Mouse (Mus musculus) heart, postnatal 4 days (tissue): Measurements from ENCODE around the gene March6. TPM values are rescaled to one million over a fixed set of nuclear protein-coding genes. Genes with fewer than 3 reads are reported as not detected.

Experiments
- DNase-seq: peaks from one replicate; pipeline ENCODE4 v3.0.0; 2021
- total RNA-seq, 2 experiments: library from RNA; stranded (reverse); gene quantifications; 2 replicates each; pipeline ENCODE4 v1.2.3; 2021

March6 gene
- 10 to 100 TPM; 92.5 to 97.5 TPM for total RNA-seq

DNA sequence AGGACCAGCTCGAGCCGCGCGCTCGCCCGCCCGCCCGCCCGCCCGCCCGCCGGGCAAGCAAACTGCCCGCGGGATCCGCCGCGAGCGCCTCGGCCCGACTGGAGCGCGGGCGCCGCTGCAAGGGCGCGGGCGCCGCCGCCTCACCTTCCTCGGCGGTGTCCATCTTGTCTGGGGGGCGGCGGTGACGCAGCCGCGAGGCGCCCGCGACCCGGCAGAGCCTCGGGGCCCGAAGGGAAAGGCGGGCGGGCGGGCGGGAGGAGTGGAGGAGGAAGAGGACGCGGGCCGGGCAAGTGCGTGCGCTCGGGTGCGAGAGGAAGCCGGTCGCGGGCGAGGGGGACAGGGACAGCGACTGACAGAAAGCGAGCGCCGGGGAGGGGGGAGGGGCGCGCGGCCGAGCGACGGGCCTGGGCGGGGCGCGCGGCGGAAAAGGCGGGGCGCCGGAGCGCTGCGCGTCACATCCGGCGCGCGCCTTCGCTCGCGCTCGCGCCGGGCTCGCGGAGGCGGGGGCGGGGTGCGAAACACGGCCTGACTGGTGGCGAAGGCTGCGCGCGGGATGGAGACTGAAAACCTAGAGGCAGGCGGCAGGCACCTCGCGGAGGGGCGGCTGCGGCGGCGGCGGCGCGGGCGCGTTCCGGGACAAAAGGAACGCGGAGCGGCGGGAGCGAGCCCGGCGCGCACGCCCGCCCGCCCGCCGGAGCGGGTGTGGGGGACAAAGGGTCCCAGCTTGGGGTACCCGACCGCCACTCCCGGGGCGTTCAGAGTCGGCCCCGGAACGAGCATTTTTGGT is at the start of gene March6:
Gene March6, minus strand, starts transcription at position 395 of the 787 bp plus-strand sequence.
- DNase-seq: peak; percentile 92

DNA sequence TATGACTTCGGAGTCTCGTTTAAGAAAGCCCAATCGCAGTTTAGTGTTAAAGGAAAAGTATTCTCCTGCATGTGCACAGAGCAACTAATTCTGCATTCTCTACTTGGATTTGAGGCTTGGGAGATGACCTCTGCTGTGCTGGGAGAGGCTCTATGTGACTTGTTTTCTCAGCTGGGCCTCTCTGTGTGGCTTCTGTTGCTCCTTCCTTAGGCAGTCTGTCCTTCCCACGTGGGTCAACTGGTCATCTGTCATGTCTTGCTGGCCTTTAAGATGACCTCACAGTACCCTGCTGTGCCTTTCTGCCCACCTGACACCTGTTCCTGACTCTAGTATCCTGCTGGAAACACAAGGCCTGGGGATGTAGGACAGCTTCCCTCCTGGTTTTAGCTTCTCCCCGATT is 45.2 kb upstream of the March6 start:
- no peak for DNase-seq

DNA sequence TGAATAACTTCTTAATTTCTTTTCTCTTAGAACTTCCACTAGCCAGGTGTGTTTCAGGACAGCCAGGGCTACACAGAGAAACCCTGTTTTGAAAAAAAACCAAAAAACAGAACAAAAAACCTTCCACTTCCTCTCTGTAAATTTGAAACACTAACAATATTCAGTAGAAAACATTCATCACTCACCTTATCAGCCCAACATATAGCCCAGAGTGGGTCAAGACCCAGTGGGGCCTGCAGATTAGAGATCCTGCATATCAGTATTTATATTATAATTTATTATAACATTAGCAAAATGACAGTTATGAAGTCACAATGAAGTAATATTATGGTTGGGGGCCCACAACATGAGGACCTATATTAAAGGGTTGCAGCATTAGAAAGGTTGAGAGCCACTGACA is 42.8 kb upstream of the March6 start:
- no peak for DNase-seq

DNA sequence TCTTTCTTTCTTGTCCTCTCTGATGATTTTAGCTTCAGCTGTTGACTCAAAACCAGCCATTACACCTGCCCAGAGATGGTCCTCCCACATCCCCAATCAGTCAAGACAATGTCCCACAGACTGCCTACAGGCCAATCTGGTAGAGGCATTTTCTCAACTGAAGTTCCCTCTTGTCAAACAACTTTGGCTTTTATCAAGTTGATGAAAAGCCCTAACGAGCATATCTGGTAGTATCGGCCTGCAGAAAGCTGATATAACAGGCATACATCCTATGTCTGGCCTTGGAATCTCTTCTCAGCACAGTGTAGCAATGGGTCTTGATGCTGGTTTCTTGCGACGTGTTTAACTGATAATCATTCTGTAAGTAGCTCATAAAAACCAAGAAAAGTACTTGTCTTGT is 42.4 kb upstream of the March6 start:
- DNase-seq: no peak

DNA sequence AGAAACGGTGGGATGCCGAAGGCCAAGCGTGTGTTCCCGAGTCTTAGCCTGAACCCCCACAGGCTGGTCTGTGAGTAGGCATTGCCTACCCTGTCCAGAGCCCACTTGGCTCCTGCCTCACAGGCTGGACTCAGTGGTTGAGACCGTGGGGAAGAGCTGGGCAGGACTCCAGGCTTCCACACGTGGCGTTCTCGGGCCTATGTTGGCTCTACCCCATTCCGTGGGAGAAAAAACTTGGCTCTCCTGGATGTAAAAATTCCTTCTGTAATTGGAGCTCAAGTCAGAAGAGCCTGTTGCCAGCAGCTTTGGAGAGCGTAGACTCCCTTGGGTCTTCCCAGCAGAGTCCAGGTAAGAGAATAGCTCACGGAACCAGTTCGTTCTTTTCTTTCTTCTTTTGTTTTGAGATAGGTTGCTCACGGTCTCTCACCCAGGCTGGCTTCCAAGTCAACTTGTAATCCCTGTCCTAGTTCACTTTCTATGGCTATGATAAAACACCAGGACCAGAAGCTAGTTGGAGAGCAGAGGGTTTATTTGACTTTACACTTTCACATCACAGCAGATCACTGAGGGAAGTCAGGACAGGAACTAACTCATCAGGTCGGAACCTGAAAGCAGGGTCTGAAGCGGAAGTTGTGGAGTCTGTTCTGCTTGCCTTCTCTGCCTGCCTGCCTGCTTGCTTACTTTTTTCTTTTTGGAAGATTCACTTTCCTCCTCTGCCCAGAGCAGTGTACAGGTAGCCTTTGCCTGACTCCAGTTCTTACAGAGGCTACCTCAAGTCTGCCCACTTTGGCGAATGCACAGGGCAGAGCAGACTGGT is 41.3 kb upstream of the March6 start:
- DNase-seq: peak; percentile 42

DNA sequence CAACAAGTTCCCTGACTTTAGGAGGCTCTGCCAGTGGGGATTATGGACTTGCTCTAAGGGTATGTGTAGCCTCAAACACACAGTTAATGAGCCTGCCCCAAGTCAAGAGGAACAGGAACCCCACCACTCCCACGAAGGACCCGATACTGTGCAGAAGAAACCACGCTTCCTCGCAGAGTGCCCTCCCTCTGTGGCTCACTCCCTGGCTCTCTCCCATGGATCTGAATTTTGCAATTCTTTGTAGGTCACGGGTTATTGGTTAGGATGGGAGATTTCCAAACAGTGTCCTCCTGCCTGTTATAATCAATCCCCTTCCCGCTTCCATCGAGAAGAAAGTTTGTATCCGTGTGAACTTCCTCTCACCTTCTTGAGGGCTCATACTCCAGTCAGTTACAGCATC is 40.1 kb upstream of the March6 start:
- DNase-seq: no peak

DNA sequence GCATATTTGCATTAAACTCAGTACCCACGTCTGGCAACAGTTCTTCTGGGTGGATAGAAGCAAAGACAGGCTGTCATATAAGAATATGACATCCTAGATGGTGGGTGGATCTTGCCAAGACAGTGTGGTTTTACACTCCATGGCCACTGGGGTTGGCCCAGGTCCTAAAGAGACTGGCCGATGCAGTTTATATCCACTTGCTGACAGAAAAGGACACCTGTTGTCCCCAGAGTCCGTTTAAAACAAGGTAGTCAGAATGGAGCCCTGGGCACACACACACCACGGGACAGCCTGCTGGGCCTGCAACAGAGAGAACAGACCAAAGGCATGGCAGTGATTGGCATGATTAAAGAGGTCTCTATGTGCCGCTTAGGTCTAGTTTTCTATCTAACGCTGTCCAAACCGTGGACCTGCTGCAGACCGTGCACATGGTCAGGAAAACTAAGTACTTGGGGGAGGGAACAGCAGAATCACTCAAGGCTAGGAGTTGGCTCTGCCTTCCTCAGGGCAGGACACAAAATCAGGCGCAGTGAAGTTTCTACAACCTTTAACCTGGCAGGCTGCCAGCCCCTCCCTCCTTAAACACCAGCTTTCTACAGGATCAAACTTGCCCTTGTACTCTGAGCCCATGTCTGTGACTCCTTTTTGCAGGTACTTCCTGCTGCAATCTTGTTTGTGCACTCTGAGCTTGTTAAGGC is 38.6 kb upstream of the March6 start:
- DNase-seq: no peak

DNA sequence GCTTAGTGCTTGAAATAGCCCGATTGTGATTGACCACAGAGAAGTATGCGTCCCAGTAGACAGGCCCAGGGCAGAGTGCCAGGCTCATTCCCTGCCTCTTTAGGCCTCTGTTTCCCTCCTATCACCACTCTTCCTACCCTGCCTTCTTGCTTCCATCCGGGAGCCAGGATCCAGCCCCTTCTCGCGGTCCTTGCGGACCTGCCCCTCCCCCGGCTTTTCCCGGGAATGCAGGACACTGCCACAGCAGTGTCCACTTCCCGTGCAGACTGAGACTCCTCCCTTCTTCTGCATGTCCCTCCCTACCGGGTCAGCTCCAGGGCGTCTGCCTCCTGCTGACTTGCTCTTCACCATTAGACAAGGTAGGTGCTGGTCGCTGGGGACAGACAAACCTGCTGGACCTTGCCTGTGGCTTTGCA is 37.7 kb upstream of the March6 start:
- DNase-seq: peak; percentile 75

DNA sequence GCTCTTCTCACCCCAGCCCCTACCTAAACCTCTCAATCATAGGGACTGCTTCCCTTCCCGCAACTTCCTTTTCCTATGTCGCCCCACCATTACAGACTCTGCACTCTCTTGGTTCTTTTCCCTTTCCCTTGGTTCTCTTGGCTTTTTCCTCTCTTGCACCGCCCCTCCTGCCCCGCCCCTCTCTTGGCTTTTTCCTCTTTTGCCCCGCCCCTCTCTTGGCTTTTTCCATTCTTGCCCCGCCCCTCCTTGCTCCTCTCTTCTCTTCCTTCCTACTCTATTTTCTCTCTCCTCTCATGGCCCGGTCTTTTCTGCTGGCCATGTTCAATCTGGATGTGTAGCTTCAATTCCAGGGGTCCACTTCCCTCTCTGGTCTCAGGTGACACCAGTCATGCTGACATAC is 36.6 kb upstream of the March6 start:
- no peak for DNase-seq

DNA sequence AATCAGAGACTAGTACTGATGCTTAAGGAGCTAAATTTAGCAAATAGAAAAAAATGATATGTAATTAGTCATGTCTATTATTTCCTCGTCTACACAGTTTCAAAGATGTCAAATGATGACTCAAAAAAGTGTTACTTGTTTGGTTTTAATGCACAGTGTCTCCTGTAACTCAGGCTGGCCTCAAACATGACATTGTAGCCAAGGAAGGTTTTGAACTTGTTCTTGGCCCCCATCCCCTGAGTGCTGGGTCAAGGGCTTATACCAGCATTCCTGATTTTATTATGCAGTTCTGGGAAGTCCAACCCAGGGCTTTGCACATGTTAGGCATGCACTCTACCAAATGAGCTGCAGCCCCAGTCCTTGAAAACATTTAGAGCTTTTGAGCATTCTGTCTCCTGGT is 34.9 kb upstream of the March6 start:
- DNase-seq: no peak

DNA sequence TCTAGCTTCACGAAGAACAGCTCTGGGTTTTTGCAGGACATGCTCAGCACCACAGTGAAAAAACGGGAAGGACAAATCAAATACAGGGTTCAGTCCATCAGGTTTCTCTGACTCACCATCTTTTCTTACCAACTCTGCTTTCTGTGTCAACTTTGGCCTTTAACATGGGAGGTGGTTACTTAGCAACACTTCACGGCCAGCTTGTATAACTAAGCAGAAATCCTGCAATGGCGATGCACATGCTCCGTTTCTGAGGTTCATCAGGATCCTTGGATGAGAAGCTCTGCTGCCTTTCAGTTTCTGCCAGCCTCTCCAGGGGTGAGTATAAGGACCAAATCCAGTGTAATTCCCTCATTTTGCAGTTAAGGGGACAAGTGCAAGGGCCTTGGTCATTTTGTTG is 34.3 kb upstream of the March6 start, which contains the start of gene Cmbl:
Gene Cmbl, plus strand, starts transcription at position 206 of the 400 bp plus-strand sequence.
- DNase-seq: no peak

DNA sequence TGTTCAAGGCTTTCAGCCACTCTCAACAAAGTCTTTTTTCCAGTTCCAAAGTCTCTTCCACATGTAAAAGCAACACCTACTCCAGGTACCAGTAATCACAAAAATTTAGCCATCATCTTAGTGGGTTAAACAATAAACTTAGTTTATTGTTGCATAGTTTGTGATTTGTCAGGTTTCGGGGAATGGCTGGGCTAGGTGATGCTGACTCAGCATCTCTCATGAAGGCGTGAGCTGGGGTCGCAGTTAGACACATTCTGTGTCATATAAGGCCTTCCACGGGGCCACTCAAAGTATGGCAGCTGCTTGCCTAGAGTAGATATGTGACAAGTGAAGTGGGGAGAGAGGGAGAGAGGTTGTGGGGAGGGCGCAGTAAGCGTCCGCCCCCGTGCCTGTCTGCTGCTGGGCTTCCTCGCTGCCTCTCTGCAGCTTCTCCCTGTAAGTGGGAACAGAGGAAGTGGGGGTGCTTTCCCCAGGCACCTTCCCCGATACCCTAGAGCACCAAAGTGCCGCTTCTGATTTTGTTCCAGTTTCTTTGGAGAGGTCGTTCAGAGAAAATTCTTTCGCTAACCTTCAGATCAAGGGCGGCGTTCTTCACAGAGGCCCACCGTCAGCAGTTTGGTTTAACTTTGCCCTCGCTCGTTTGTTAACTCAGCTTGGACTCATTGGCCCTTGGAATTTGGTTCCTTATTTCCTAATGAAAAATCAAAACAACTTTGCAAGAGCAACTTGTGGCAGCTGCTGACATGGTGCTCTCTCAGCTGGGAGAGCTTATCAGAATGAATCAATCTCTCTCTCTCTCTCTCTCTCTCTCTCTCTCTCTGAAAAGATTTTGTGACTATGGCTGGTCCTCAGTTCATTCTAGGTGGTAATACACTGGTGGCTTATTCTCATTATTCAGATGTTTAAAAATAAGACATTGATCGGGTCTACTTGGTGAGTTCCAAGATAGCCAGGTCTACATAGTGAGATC is 33.0 kb upstream of the March6 start:
- no peak for DNase-seq

DNA sequence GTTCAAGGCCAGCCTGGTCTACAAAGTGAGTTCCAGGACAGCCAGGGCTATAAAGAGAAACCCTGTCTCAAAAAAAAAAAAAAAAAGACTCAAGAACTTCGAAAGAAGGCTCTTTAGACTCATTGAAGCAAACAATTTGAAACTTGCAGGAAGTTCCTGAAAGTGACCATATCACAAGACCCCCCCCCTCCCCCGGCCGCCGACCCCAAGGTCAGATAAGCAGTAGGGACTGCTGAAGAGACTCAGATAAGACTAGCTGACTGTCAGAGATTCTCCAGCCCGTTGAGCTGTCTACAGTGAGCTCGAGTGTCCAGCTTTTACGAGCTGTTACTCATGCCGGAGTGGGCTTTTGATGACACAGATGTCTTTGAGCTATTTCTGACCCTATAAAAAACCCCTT is 32.0 kb upstream of the March6 start:
- DNase-seq: no peak

DNA sequence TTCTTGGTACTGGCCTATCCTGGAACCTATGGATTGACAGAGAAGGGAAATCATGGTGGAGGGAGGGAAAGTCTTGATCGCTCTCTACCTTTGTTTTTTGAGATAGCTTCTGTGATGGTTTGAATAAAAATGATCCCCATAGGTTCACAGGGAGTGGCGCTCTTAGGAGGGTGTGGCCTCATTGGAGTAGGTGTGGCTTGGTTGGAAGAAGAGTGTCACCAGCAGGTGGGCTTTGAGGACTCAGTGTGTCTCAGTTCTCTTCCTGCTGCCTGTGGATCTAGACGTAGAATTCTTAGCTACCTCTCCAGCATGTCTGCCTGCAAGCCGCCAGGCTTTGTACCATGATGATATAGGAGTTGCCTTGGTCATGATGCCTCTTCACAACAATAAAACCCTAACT is 31.1 kb upstream of the March6 start:
- DNase-seq: no peak

DNA sequence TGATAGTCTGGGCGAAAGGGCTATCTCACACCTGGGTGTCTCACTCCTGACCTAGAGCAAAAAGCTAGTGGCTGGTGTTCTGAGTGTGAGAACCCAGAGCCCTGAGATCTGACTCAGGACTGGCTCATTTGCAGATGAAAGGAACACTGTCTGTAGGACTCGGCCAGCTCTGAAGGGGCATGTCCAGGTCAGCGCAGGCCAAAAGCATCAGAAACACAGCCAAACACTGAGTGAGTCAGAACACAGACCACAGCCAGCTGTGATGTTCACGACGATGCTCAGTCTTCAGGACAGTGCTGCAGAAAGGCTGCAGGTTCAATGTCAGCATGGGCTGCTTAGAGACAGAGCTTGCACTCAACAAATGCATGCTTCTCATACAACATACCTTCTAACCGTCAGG is 30.5 kb upstream of the March6 start:
- no peak for DNase-seq

DNA sequence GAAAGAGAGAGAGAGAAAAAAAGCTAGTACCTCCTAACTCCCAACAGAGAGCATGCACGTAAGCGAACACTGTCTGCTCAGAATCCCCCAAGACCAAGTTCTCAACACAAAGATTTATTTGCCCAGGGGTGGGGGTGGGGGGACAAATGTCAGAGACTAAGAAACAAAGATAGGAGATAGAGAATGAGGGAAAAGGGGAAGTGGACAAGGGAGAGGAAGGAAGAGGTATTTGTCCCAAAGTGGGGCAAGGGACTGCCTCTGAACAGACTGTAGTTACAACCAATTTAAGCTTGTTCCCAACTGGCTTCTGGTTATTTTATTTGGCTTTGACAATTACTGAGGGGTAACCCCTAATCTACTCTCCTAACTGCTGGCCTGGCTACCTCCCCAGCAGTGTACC is 24.0 kb upstream of the March6 start:
- no peak for DNase-seq

DNA sequence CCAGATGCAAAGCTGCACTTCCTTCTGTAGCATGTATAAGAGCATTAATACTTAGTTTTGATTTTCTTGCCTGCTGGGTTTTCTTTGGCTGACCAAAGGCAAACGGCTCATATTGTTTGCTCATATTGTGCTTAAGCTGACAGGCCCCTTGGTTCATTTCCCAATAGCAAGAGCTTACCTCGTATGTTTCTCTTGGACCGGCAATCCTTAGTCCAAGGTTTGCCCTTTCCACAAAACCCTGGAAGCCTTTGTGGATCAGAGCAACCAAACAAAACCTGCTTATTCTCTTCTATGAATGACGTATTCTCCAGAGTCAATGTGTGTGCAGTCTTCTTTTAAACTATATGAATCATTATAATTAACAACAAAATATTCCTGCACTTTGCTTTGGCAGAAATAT is 19.5 kb upstream of the March6 start:
- no peak for DNase-seq

DNA sequence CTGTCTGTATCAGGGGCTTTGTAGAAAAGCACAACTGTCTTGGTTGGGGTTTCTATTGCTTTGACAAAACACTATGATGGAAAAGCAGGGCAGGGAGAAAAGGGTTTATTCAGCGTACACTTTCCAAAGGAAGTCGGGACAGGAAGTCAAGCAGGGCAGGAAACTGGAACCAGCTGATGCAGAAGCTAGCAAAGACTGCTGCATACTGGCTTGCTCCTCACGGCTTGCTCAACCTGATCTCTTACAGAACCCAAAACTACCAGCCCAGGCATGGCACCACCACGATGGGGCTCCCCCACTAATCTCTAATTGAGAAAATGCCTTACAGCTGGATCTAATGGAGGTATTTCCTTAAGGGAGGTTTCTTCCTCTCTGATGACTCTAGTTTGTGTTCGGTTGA is 16.6 kb upstream of the March6 start:
- DNase-seq: no peak

DNA sequence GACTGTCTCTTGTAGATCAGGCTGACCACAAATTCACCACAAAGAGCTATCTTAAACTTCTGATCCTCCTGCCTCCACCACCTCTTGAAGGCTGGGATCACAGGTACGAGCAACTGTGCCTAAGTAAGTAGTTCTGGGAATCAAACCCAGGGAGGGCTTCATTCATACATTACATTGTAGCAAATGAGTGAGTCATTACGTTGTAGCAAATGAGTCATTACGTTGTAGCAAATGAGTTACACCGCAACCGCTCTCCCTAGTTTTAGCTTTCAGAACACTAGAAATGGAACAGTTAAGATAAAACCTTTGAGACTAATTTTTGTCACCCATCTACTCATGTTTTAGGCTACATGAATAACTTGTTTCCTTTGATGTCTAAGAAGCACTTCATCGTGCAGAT is 15.4 kb upstream of the March6 start:
- DNase-seq: no peak

DNA sequence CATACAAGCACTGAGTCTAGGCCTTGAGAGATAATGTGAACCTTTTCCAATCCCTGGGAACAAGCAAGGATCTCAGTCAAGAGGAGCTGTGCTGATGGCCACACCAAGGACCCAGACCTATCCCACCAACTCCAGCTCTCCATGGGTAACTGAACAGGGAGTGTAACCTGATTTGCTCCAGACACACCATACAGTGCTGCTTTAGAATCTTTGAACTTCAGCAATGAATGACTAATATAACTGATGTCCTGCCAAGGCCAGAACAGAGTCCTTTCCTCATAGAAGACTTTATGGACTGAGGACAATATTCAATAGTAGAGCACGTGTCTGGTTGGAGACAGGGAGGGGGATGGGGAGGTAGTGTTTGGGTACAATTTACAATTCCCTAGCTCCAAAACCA is 14.2 kb upstream of the March6 start:
- DNase-seq: no peak

DNA sequence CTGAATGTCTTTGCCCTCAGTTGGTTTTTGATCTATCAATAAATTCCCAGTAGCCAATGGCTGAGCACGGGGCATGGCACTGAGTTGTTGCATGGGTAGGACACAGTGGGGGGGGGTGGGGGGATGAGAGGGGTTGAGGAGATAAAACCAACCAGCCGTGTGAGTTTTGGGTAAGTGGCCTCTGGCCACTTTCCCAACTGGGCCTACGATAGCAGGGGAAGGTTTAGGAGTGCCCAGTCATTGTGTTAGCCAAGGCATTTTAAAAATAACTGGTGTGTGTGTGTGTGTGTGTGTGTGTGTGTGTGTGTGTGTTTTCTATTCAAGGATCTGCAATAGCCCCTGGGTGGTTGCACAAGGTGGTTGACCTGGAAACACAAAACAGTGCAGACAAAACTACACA is 12.4 kb upstream of the March6 start:
- peak; percentile 66 for DNase-seq
